Mouse (Mus musculus): ENCODE measurements around the gene Gm28043. TPM values are rescaled to one million over a fixed set of nuclear protein-coding genes. Genes with fewer than 3 reads are reported as not detected.
A peak's percentile ranks its signal among the peaks of the same experiment; 100 is the strongest.

The Gm28043 gene
- polyA plus RNA-seq, 1 experiment: 0.28 TPM

- Histone ChIP-seq H3K4me3 (ENCODE audit: low read depth, low read length) (no peak overlapping the region), H3K36me3 (ENCODE audit: control insufficient read depth, insufficient read depth, low read length) (peaks cover 81% of the 10 kb centered on the region), H3K27me3 (ENCODE audit: control insufficient read depth, insufficient read depth, low read length) (no peaks in the 10 kb centered on the region), H3K27ac (ENCODE audit: insufficient read depth, low read depth, low read length) (no peak overlapping the region), H3K4me1 (ENCODE audit: control insufficient read depth, insufficient read depth, insufficient read length, low read length) (no peaks in the 10 kb centered on the region)
- WGBS: 94% methylated on average over 6 of the region's 6 CpGs
- TF ChIP-seq CTCF (IDR thresholded peaks at IDR 0.05; ENCODE audit: extremely low read depth, insufficient read length, insufficient replicate concordance, low read depth, low read length) (no peak), POLR2A (IDR thresholded peaks at IDR 0.05; ENCODE audit: low read depth, low read length) (no peak)
These were observed 83.7 kb downstream of the Gm28043 start for GRCm38 (mm10) chr17:29698421-29698820.

- TF ChIP-seq CTCF (IDR thresholded peaks at IDR 0.05; ENCODE audit: extremely low read depth, insufficient read length, insufficient replicate concordance, low read depth, low read length) (no peak), POLR2A (IDR thresholded peaks at IDR 0.05; ENCODE audit: low read depth, low read length) (no peak)
- H3K4me1 ChIP-seq (ENCODE audit: control insufficient read depth, insufficient read depth, insufficient read length, low read length): no peaks in the 10 kb centered on the region
- peaks cover 67% of the 10 kb centered on the region for H3K36me3 ChIP-seq (ENCODE audit: control insufficient read depth, insufficient read depth, low read length)
- H3K27ac ChIP-seq (ENCODE audit: insufficient read depth, low read depth, low read length): no peak overlapping the region
- WGBS: 91% methylated on average over 7 of the region's 7 CpGs
- no peak overlapping the region for H3K4me3 ChIP-seq (ENCODE audit: low read depth, low read length)
- no peaks in the 10 kb centered on the region for H3K27me3 ChIP-seq (ENCODE audit: control insufficient read depth, insufficient read depth, low read length)
These were observed 85.9 kb downstream of the Gm28043 start for GRCm38 (mm10) chr17:29700573-29700972.

DNA sequence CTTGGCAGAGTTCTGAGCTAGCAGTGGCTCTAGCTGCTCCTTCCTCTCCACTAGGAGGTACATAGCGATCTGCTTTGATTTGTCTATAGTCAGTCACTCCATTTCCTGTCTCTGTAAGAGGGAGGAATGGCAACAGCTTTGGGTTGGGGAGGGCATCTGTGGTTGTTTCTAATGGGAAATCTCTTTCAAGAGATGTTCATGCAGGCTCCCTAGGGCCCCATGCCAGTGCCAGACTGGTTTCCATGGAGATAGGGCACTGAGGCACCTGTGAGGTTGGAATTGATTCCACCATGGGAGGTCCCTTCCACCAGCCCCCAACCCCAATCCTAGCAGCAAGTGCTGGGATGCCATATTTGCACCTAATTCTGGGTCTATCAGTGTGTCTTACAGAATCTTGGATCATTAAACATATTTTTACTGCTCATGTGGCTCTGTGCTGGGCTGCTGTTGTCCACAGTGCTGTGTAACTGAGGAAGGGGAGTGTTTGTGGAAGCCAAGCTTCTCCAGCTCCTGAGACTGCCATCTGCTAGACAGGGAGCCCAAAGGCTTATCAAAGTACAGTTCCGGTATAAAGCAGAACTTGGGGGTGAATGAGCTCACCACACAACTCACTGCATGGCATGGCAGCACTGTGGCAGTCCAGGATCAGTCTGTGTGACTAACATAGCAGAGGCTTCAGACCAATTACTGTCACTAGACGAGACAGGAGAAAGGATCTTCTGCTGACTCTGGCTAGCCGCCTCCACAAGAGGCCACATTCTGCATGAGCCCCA is 88.4 kb downstream of the Gm28043 start:
- H3K27ac ChIP-seq (ENCODE audit: insufficient read depth, low read depth, low read length): no peak overlapping the region
- H3K4me1 ChIP-seq (ENCODE audit: control insufficient read depth, insufficient read depth, insufficient read length, low read length): no peaks in the 10 kb centered on the region
- peaks cover 52% of the 10 kb centered on the region for H3K36me3 ChIP-seq (ENCODE audit: control insufficient read depth, insufficient read depth, low read length)
- no peaks in the 10 kb centered on the region for H3K27me3 ChIP-seq (ENCODE audit: control insufficient read depth, insufficient read depth, low read length)
- TF ChIP-seq POLR2A (IDR thresholded peaks at IDR 0.05; ENCODE audit: low read depth, low read length) (no peak), CTCF (IDR thresholded peaks at IDR 0.05; ENCODE audit: extremely low read depth, insufficient read length, insufficient replicate concordance, low read depth, low read length) (no peak)
- no peak overlapping the region for H3K4me3 ChIP-seq (ENCODE audit: low read depth, low read length)
- WGBS: 82% methylated on average over 4 of the region's 4 CpGs

GRCm38 (mm10) chr17:29704781-29705180 is 90.1 kb downstream of the Gm28043 start:
- H3K27ac ChIP-seq (ENCODE audit: insufficient read depth, low read depth, low read length): no peak overlapping the region
- H3K36me3 ChIP-seq (ENCODE audit: control insufficient read depth, insufficient read depth, low read length): peaks cover 37% of the 10 kb centered on the region
- no peaks in the 10 kb centered on the region for H3K4me1 ChIP-seq (ENCODE audit: control insufficient read depth, insufficient read depth, insufficient read length, low read length)
- no peaks in the 10 kb centered on the region for H3K27me3 ChIP-seq (ENCODE audit: control insufficient read depth, insufficient read depth, low read length)
- H3K4me3 ChIP-seq (ENCODE audit: low read depth, low read length): no peak overlapping the region
- TF ChIP-seq CTCF (IDR thresholded peaks at IDR 0.05; ENCODE audit: extremely low read depth, insufficient read length, insufficient replicate concordance, low read depth, low read length) (peak; percentile 55; the same call in 1 of the 2 replicates), POLR2A (IDR thresholded peaks at IDR 0.05; ENCODE audit: low read depth, low read length) (no peak)
- WGBS: 44% methylated on average over 3 of the region's 3 CpGs

GRCm38 (mm10) chr17:29705881-29706280 is 91.2 kb downstream of the Gm28043 start:
- no peak overlapping the region for H3K4me3 ChIP-seq (ENCODE audit: low read depth, low read length)
- H3K4me1 ChIP-seq (ENCODE audit: control insufficient read depth, insufficient read depth, insufficient read length, low read length): no peaks in the 10 kb centered on the region
- no peak overlapping the region for H3K27ac ChIP-seq (ENCODE audit: insufficient read depth, low read depth, low read length)
- TF ChIP-seq POLR2A (IDR thresholded peaks at IDR 0.05; ENCODE audit: low read depth, low read length) (no peak), CTCF (IDR thresholded peaks at IDR 0.05; ENCODE audit: extremely low read depth, insufficient read length, insufficient replicate concordance, low read depth, low read length) (no peak)
- H3K36me3 ChIP-seq (ENCODE audit: control insufficient read depth, insufficient read depth, low read length): peaks cover 27% of the 10 kb centered on the region
- 77% methylated on average over 5 of the region's 5 CpGs for WGBS
- H3K27me3 ChIP-seq (ENCODE audit: control insufficient read depth, insufficient read depth, low read length): no peaks in the 10 kb centered on the region

DNA sequence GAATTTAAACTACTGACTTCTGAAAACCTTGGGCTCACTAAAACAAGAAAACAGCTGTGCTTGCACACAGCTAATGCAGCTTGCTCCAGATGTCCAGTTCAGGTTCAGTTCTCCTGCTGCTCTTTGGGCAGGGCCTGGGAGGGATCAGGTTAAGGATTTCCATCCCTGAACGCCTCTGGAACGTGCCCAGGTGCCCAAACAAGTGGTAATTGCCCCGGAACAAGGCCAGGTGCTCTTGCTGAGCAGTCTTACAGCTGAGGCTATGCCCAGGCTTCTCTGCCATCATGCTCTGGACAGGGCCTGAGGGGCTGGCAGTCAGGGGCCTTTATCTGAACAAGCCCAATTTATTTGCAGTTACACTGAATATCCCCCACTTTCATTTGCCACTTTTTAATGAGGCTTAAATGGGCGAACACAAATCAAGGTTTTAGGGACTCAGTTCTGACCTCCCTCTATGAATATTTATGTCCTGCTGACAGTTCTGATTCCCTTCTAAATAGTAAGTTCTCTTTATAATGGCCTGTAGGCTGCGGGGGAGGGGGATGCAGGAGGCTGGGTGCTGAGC is 92.4 kb downstream of the Gm28043 start:
- Histone ChIP-seq H3K4me1 (ENCODE audit: control insufficient read depth, insufficient read depth, insufficient read length, low read length) (peaks cover 3% of the 10 kb centered on the region; the same call in 1 of the 2 replicates), H3K27ac (ENCODE audit: insufficient read depth, low read depth, low read length) (no peak overlapping the region), H3K27me3 (ENCODE audit: control insufficient read depth, insufficient read depth, low read length) (no peaks in the 10 kb centered on the region), H3K36me3 (ENCODE audit: control insufficient read depth, insufficient read depth, low read length) (peaks cover 18% of the 10 kb centered on the region), H3K4me3 (ENCODE audit: low read depth, low read length) (no peak overlapping the region)
- TF ChIP-seq POLR2A (IDR thresholded peaks at IDR 0.05; ENCODE audit: low read depth, low read length) (no peak), CTCF (IDR thresholded peaks at IDR 0.05; ENCODE audit: extremely low read depth, insufficient read length, insufficient replicate concordance, low read depth, low read length) (no peak)
- WGBS: 58% methylated on average over 5 of the region's 5 CpGs

DNA sequence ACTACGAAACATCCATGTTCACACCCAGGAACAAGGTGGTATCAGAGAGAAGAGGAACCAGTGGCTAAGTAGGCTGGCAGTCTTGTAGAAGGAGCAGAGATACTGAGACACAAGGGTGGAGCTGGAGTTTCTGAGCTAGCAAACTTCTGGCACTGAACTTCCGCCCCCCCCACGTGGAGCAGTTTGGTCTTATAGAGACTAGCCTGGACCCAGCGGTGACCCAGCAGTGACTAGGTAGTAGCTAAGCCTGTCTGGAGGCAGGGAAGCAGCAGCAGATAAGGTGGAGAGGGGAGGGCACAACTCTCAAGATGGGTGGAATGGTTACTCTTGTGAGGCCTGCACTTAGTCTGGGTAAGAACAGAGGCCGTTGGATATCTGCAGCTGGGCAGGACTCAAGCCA is 94.1 kb downstream of the Gm28043 start:
- peaks cover 3% of the 10 kb centered on the region; the same call in 1 of the 2 replicates for H3K4me1 ChIP-seq (ENCODE audit: control insufficient read depth, insufficient read depth, insufficient read length, low read length)
- peaks cover 4% of the 10 kb centered on the region; the same call in 1 of the 2 replicates for H3K36me3 ChIP-seq (ENCODE audit: control insufficient read depth, insufficient read depth, low read length)
- no peak for TF ChIP-seq CTCF (IDR thresholded peaks at IDR 0.05; ENCODE audit: extremely low read depth, insufficient read length, insufficient replicate concordance, low read depth, low read length)
- no peak for TF ChIP-seq POLR2A (IDR thresholded peaks at IDR 0.05; ENCODE audit: low read depth, low read length)
- H3K4me3 ChIP-seq (ENCODE audit: low read depth, low read length): no peak overlapping the region
- no peaks in the 10 kb centered on the region for H3K27me3 ChIP-seq (ENCODE audit: control insufficient read depth, insufficient read depth, low read length)
- H3K27ac ChIP-seq (ENCODE audit: insufficient read depth, low read depth, low read length): no peak overlapping the region
- 83% methylated on average over 5 of the region's 5 CpGs for WGBS

Data from small intestine, adult 2 months (tissue).